ENCODE assay signal across 37 mouse cellular contexts in the genomic region with DNA sequence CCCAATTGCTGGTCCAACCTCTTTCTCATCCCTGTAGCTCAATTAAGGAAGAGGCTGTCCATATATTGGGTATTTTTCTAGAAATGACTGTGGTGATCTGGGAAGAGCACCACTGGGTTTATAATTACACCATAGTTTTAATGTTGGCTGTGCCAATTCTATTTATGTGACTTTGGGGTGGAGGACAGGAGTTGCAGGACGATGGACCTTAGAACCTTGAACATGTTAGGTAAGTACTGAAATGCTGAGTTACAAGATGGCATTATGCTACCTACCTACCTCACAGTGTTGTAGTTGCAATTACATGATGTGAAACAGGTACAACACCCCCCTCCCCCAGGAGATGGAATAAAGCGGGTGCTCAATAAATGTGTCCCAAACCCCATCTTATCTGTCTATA. TPM values are rescaled to one million over a fixed set of nuclear protein-coding genes. Genes with fewer than 3 reads are reported as not detected.
"Had no signal": no experiment of that assay in that cellular context is flagged by ENCODE, and none has a peak within 500 bp of the region (broad histone marks: within the 10 kb centered on the region; RNA-seq: fewer than 3 reads in every experiment).

No protein-coding gene starts in this region.

- H3K36me3 ChIP-seq: heart, embryonic 10.5 days; heart, embryonic 12.5 days; hindbrain, embryonic 10.5 days; hindbrain, embryonic 12.5 days; limb, embryonic 13.5 days; limb, embryonic 15.5 days; liver, embryonic 13.5 days; liver, embryonic 15.5 days had no signal

- H3K27ac ChIP-seq: gastrocnemius, adult 2 months; heart, adult 2 months; heart, embryonic 10.5 days; hindbrain, embryonic 10.5 days; hindbrain, embryonic 12.5 days; hindbrain, embryonic 14.5 days; limb, embryonic 13.5 days; limb, embryonic 15.5 days; liver, embryonic 13.5 days had no signal

- H3K4me2 ChIP-seq: heart, embryonic 12.5 days; hindbrain, embryonic 12.5 days; hindbrain, embryonic 14.5 days; limb, embryonic 13.5 days; limb, embryonic 15.5 days; liver, embryonic 13.5 days; liver, embryonic 15.5 days had no signal

- DNase-seq: gastrocnemius, adult 2 months; gastrocnemius, postnatal 10 days; gastrocnemius, postnatal 25 days; heart, adult 2 months; heart, postnatal 10 days; heart, postnatal 4 days; kidney, postnatal 14 days; kidney, postnatal 36 days; layer of hippocampus, adult 9-11 months; layer of hippocampus, postnatal 36 days; left cerebral cortex, postnatal 4 days; liver, embryonic 13.5 days; lung, adult 18-20 months had no signal

- ATAC-seq: forebrain, embryonic 16.5 days; hindbrain, embryonic 16.5 days; inflammation-experienced regulatory T-cells, adult 6 months had no signal

- H3K4me3 ChIP-seq: gastrocnemius, adult 2 months; heart, adult 2 months; heart, embryonic 10.5 days; heart, embryonic 12.5 days; hindbrain, embryonic 10.5 days; hindbrain, embryonic 12.5 days; limb, embryonic 13.5 days; limb, embryonic 15.5 days; liver, embryonic 13.5 days; liver, embryonic 15.5 days had no signal

- H3K9ac ChIP-seq: heart, embryonic 12.5 days; hindbrain, embryonic 12.5 days; hindbrain, embryonic 14.5 days; limb, embryonic 13.5 days; limb, embryonic 15.5 days; liver, embryonic 13.5 days; liver, embryonic 15.5 days had no signal

- H3K4me1 ChIP-seq: heart, embryonic 10.5 days; heart, embryonic 12.5 days; hindbrain, embryonic 10.5 days; hindbrain, embryonic 12.5 days; limb, embryonic 13.5 days; limb, embryonic 15.5 days; liver, embryonic 13.5 days had no signal

- H3K9me3 ChIP-seq: heart, embryonic 10.5 days; hindbrain, embryonic 10.5 days; hindbrain, embryonic 12.5 days; limb, embryonic 13.5 days; limb, embryonic 15.5 days; liver, embryonic 13.5 days; liver, embryonic 15.5 days had no signal

RNA-seq across cellular contexts. Expression of a gene that starts 8.6 kb away (rescaled TPM):
- total RNA-seq: granulocyte monocyte progenitor cell, adult 5-6 weeks had no signal
- polyA plus RNA-seq: forebrain, embryonic 16.5 days; heart, embryonic 12.5 days; hindbrain, embryonic 10.5 days; inflammation-experienced regulatory T-cells, adult 6 months; limb, embryonic 11.5 days had no signal

RNA-seq across cellular contexts. Expression of a gene that starts 50.0 kb away (rescaled TPM):
- total RNA-seq: gastrocnemius, postnatal 10 days; granulocyte monocyte progenitor cell, adult 5-6 weeks; heart, adult 2 months; heart, postnatal 10 days; heart, postnatal 25 days; heart, postnatal 4 days; layer of hippocampus, adult 18-20 months; layer of hippocampus, adult 8-10 months; layer of hippocampus, postnatal 14 days; layer of hippocampus, postnatal 36 days; left cerebral cortex, adult 8-10 months; left cerebral cortex, postnatal 25 days; left cerebral cortex, postnatal 4 days had no signal
- polyA plus RNA-seq: forebrain, embryonic 16.5 days; frontal cortex, adult 2 months; heart, adult 2 months; heart, embryonic 10.5 days; heart, embryonic 12.5 days; heart, embryonic 14.5 days; heart, embryonic 16.5 days; hindbrain, embryonic 10.5 days; hindbrain, embryonic 12.5 days; hindbrain, embryonic 14.5 days; hindbrain, embryonic 16.5 days; inflammation-experienced regulatory T-cells, adult 6 months; kidney, embryonic 16.5 days; large intestine, adult 2 months; limb, embryonic 11.5 days; limb, embryonic 15.5 days; liver, embryonic 15.5 days had no signal
